Comparison of ENCODE assay signal across 10 mouse cellular contexts in genomic region chr8:47218536-47218935, GRCm38 (mm10).
A peak's percentile ranks its signal among the peaks of the same experiment; 100 is the strongest.
DNase-seq lines count a peak whose midpoint lies in the region; ATAC-seq and TF ChIP-seq lines count a peak whose summit lies in the region.
"Had no signal": no experiment of that assay in that cellular context is flagged by ENCODE, and none has a peak within 500 bp of the region (broad histone marks: within the 10 kb centered on the region; RNA-seq: fewer than 3 reads in every experiment).

No protein-coding gene starts in this region.

- H3K27ac ChIP-seq in stomach, embryonic 14.5 days (ENCODE audit: low read length): peak overlapping the region; percentile 55; the same call in 1 of the 2 replicates
- no peak overlapping the region for H3K27ac ChIP-seq in stomach, postnatal 0 days (replicated peaks)
- H3K27ac ChIP-seq in embryonic fibroblast, embryonic 13.5 days (ENCODE audit: insufficient read depth, low read length): peak overlapping the region; percentile 0; the same call in 1 of the 2 replicates
- H3K27ac ChIP-seq in hindbrain, embryonic 12.5 days: peak overlapping the region; percentile 77
- H3K27ac ChIP-seq in thymus, adult 2 months (ENCODE audit: control insufficient read depth, insufficient read depth, low read length): no peak overlapping the region
- H3K27ac ChIP-seq: liver, embryonic 14.5 days had no signal

- no peaks in the 10 kb centered on the region for H3K4me1 ChIP-seq in stomach, embryonic 14.5 days (ENCODE audit: control insufficient read depth, insufficient read depth, low read length)
- no peaks in the 10 kb centered on the region for H3K4me1 ChIP-seq in stomach, postnatal 0 days (replicated peaks; ENCODE audit: control insufficient read depth, insufficient read depth)
- H3K4me1 ChIP-seq in embryonic fibroblast, embryonic 13.5 days (ENCODE audit: control insufficient read depth, insufficient read depth, low read length): peaks cover 5% of the 10 kb centered on the region
- H3K4me1 ChIP-seq in hindbrain, embryonic 12.5 days: peaks cover 47% of the 10 kb centered on the region
- H3K4me1 ChIP-seq in thymus, adult 2 months (replicated peaks; ENCODE audit: control insufficient read depth, insufficient read depth, low read length): no peaks in the 10 kb centered on the region

- no peaks in the 10 kb centered on the region for H3K9me3 ChIP-seq in stomach, embryonic 14.5 days (ENCODE audit: control insufficient read depth, low read depth, low read length)
- no peaks in the 10 kb centered on the region for H3K9me3 ChIP-seq in stomach, postnatal 0 days (ENCODE audit: control insufficient read depth, low read length)
- no peaks in the 10 kb centered on the region for H3K9me3 ChIP-seq in hindbrain, embryonic 12.5 days (replicated peaks)

- TF ChIP-seq CTCF in stomach, postnatal 0 days (IDR thresholded peaks at IDR 0.05; ENCODE audit: low read depth): no peak
- TF ChIP-seq CTCF in embryonic fibroblast, embryonic 13.5 days (IDR thresholded peaks at IDR 0.05; ENCODE audit: borderline replicate concordance, insufficient read depth, low read length): no peak
- TF ChIP-seq CTCF in thymus, adult 2 months (IDR thresholded peaks at IDR 0.05; ENCODE audit: borderline replicate concordance, control insufficient read depth, extremely low read depth, insufficient read depth, low read length, poor library complexity): no peak

- no peak for DNase-seq in stomach, postnatal 0 days (ENCODE audit: low spot score)
- peak; percentile 73 for DNase-seq in retina, postnatal 1 day
- no peak for DNase-seq in adipocyte (ENCODE audit: low spot score)
- no peak for DNase-seq in left cerebral cortex, adult 9 months (ENCODE audit: low spot score in 2 of 2)
- DNase-seq in thymus, adult 2 months: no peak
- DNase-seq: thymus, postnatal 4 days had no signal

- H3K4me3 ChIP-seq in stomach, embryonic 14.5 days (ENCODE audit: low read depth, low read length): no peak overlapping the region
- H3K4me3 ChIP-seq in stomach, postnatal 0 days (ENCODE audit: low read depth, low read length): no peak overlapping the region
- H3K4me3 ChIP-seq in embryonic fibroblast, embryonic 13.5 days (ENCODE audit: insufficient read depth, low read length): no peak overlapping the region
- H3K4me3 ChIP-seq in hindbrain, embryonic 12.5 days: no peak overlapping the region
- H3K4me3 ChIP-seq in thymus, adult 2 months (ENCODE audit: control insufficient read depth, insufficient read depth, low read length): no peak overlapping the region

- ATAC-seq in stomach, embryonic 14.5 days (ENCODE audit: insufficient number of reproducible peaks, insufficient read depth, low FRiP score, low read depth): no peak
- no peak for ATAC-seq in stomach, postnatal 0 days (ENCODE audit: low FRiP score, low TSS enrichment)
- ATAC-seq in hindbrain, embryonic 12.5 days (ENCODE audit: low FRiP score): no peak

- WGBS in stomach, embryonic 14.5 days: 47% methylated on average over 6 of the region's 6 CpGs
- 39% methylated on average over 6 of the region's 6 CpGs for WGBS in stomach, postnatal 0 days
- 34% methylated on average over 6 of the region's 6 CpGs for WGBS in hindbrain, embryonic 12.5 days
- 78% methylated on average over 6 of the region's 6 CpGs for WGBS in thymus, adult 2 months

- no peak overlapping the region for H3K4me2 ChIP-seq in stomach, embryonic 14.5 days (replicated peaks; ENCODE audit: low read depth, low read length)
- no peak overlapping the region for H3K4me2 ChIP-seq in stomach, postnatal 0 days (replicated peaks; ENCODE audit: low read depth)
- H3K4me2 ChIP-seq in hindbrain, embryonic 12.5 days (replicated peaks): 0 out of 2 replicates have a peak overlapping the region, but pooled peaks have one; percentile 15

- no peaks in the 10 kb centered on the region for H3K36me3 ChIP-seq in stomach, embryonic 14.5 days (ENCODE audit: control insufficient read depth, insufficient read depth, low read length)
- H3K36me3 ChIP-seq in stomach, postnatal 0 days (ENCODE audit: control insufficient read depth, insufficient read depth, low read length): no peaks in the 10 kb centered on the region
- no peaks in the 10 kb centered on the region for H3K36me3 ChIP-seq in hindbrain, embryonic 12.5 days
- H3K36me3 ChIP-seq in thymus, adult 2 months (ENCODE audit: control insufficient read depth, insufficient read depth, low read length): no peaks in the 10 kb centered on the region

- no peak for TF ChIP-seq POLR2A in embryonic fibroblast, embryonic 13.5 days (IDR thresholded peaks at IDR 0.05; ENCODE audit: low read depth, low read length)
- no peak for TF ChIP-seq POLR2A in thymus, adult 2 months (IDR thresholded peaks at IDR 0.05; ENCODE audit: control insufficient read depth, extremely low read depth, insufficient read depth, low read length, poor library complexity)

- no peaks in the 10 kb centered on the region for H3K27me3 ChIP-seq in stomach, embryonic 14.5 days (ENCODE audit: control insufficient read depth, insufficient read depth, low read length)
- H3K27me3 ChIP-seq in stomach, postnatal 0 days (ENCODE audit: control insufficient read depth, insufficient read depth, low read length): no peaks in the 10 kb centered on the region
- no peaks in the 10 kb centered on the region for H3K27me3 ChIP-seq in hindbrain, embryonic 12.5 days
- H3K27me3 ChIP-seq in thymus, adult 2 months (ENCODE audit: control insufficient read depth, insufficient read depth, low read length): no peaks in the 10 kb centered on the region

- TF ChIP-seq EP300 in stomach, postnatal 0 days (optimal IDR thresholded peaks at IDR 0.05): no peak

- no peak overlapping the region for H3K9ac ChIP-seq in stomach, embryonic 14.5 days (replicated peaks; ENCODE audit: low read depth, low read length)
- H3K9ac ChIP-seq in stomach, postnatal 0 days (ENCODE audit: low read length): no peak overlapping the region
- H3K9ac ChIP-seq in hindbrain, embryonic 12.5 days: no peak overlapping the region
- H3K9ac ChIP-seq: liver, embryonic 14.5 days had no signal

Comparison
In these comparisons a context has a peak if more than half of its experiments do, and no peak if none do; other contexts are left out.
1. H3K27ac ChIP-seq: peak in stomach, embryonic 14.5 days (single experiment), embryonic fibroblast, embryonic 13.5 days (single experiment) and hindbrain, embryonic 12.5 days (single experiment); none in stomach, postnatal 0 days (single experiment) and thymus, adult 2 months (single experiment).